Mouse (Mus musculus) ES-Bruce4 (cell line): ENCODE results near the gene Fdx1l. TPM values are rescaled to one million over a fixed set of nuclear protein-coding genes. Genes with fewer than 3 reads are reported as not detected.

Source experiments
- H3K27ac ChIP-seq: 2 replicates; pipeline ENCODE4 v1.5.1; 2012; ENCODE audit warnings: low read length, inconsistent platforms; ENCODE audit not compliant: insufficient read depth
- H3K27me3 ChIP-seq: 2 replicates; pipeline ENCODE4 v1.6.1; 2012; ENCODE audit warnings: mild to moderate bottlenecking, low read length, inconsistent platforms; ENCODE audit not compliant: control insufficient read depth, poor library complexity, insufficient read depth, severe bottlenecking
- H3K36me3 ChIP-seq: 2 replicates; pipeline ENCODE4 v1.6.1; 2012; ENCODE audit warnings: inconsistent platforms, mild to moderate bottlenecking, low read length, moderate library complexity; ENCODE audit not compliant: control insufficient read depth, poor library complexity, insufficient read depth, severe bottlenecking
- H3K4me1 ChIP-seq: one replicate; pipeline ENCODE4 v1.8.1; 2011; ENCODE audit warnings: low read length; ENCODE audit not compliant: control insufficient read depth, insufficient read depth
- H3K4me3 ChIP-seq: 2 replicates; pipeline ENCODE4 v1.5.1; 2011; ENCODE audit warnings: low read depth, mild to moderate bottlenecking, low read length
- H3K9ac ChIP-seq: 2 replicates; pipeline ENCODE4 v1.6.1; 2012; ENCODE audit warnings: low read depth, mild to moderate bottlenecking, inconsistent platforms; ENCODE audit not compliant: poor library complexity, severe bottlenecking
- H3K9me3 ChIP-seq: replicated peaks from 2 replicates; pipeline ENCODE4 v1.6.1; 2012; ENCODE audit warnings: mild to moderate bottlenecking, low read length, inconsistent platforms; ENCODE audit not compliant: control insufficient read depth, poor library complexity, insufficient read depth, severe bottlenecking
- CTCF ChIP-seq: IDR thresholded peaks from one replicate; pipeline ENCODE4 v1.8.1; 2011; ENCODE audit warnings: low read depth, low read length
- EP300 ChIP-seq: IDR thresholded peaks from 2 replicates; pipeline ENCODE4 v1.6.1; 2011; ENCODE audit warnings: low read depth, low read length; ENCODE audit not compliant: insufficient read depth
- POLR2A ChIP-seq: IDR thresholded peaks from one replicate; pipeline ENCODE4 v1.8.1; 2011; ENCODE audit warnings: low read length; ENCODE audit not compliant: insufficient read depth
- polyA plus RNA-seq: library from polyadenylated mRNA; stranded (reverse); fragments of >200 nt; gene quantifications from 2 replicates; pipeline ENCODE4 v1.2.4, GENCODE M21; 2011; ENCODE audit warnings: low read depth; ENCODE audit not compliant: missing spikeins, insufficient read depth, insufficient read length

Gene Fdx1l
- polyA plus RNA-seq, 1 experiment = 38.8 TPM

DNA sequence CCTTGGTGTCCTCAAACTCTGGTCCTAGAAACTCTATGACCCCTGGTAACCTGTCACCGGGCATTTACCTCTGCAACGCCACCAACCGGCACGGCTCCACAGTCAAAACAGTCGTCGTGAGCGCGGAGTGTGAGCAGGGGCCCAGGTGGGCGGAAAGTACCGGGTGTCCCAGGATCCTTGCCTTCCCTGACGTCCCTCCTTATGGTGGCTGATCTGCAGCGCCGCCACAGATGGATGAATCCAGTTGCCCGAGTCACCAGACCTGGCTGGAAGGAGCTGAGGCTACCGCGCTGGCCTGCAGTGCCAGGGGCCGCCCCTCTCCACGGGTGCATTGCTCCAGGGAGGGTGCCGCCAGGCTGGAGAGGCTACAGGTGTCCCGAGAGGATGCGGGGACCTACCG, 36.7 kb downstream of the Fdx1l start:
- Histone ChIP-seq H3K27me3 (no peaks in the 10 kb centered on the region; the same call in 1 of the 2 replicates), H3K4me3 (peak overlapping the region; percentile 51), H3K27ac (no peak overlapping the region), H3K4me1 (no peaks in the 10 kb centered on the region), H3K36me3 (no peaks in the 10 kb centered on the region), H3K9ac (0 out of 2 replicates have a peak overlapping the region, but pooled peaks have one; percentile 17), H3K9me3 (no peaks in the 10 kb centered on the region)
- TF ChIP-seq CTCF = no peak
- no peak for TF ChIP-seq POLR2A
- TF ChIP-seq EP300 = no peak

DNA sequence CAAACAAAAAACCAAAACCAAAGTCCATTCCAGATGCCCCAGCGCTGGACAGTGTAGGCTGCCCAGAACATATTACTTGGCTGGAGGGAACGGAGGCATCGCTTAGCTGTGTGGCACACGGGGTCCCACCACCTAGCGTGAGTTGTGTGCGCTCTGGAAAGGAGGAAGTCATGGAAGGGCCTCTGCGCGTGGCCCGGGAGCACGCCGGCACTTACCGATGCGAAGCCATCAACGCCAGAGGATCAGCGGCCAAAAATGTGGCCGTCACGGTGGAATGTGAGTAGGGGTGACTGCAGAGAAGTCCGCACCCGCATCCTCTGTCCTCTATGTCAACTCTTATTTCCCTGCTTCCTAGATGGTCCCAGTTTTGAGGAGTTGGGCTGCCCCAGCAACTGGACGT, 37.3 kb downstream of the Fdx1l start:
- H3K9me3 ChIP-seq = no peaks in the 10 kb centered on the region
- H3K4me3 ChIP-seq = peak overlapping the region; percentile 51
- no peaks in the 10 kb centered on the region; the same call in 1 of the 2 replicates for H3K27me3 ChIP-seq
- H3K36me3 ChIP-seq = no peaks in the 10 kb centered on the region
- no peak overlapping the region for H3K9ac ChIP-seq
- no peaks in the 10 kb centered on the region for H3K4me1 ChIP-seq
- H3K27ac ChIP-seq = no peak overlapping the region
- no peak for TF ChIP-seq EP300
- no peak for TF ChIP-seq POLR2A
- no peak for TF ChIP-seq CTCF

- no peaks in the 10 kb centered on the region for H3K9me3 ChIP-seq
- H3K4me3 ChIP-seq = peak overlapping the region; percentile 18
- H3K36me3 ChIP-seq = no peaks in the 10 kb centered on the region
- no peak for TF ChIP-seq EP300
- no peak for TF ChIP-seq POLR2A
- TF ChIP-seq CTCF = no peak
- H3K9ac ChIP-seq = no peak overlapping the region
- H3K4me1 ChIP-seq = no peaks in the 10 kb centered on the region
- H3K27ac ChIP-seq = no peak overlapping the region
- H3K27me3 ChIP-seq = no peaks in the 10 kb centered on the region; the same call in 1 of the 2 replicates
Measured at GRCm38 (mm10) chr9:21035586-21035985, 37.8 kb downstream of the Fdx1l start.

GRCm38 (mm10) chr9:21034481-21035085, 38.8 kb downstream of the Fdx1l start:
- peak overlapping the region; percentile 13; the same call in 1 of the 2 replicates for H3K4me3 ChIP-seq
- H3K4me1 ChIP-seq = no peaks in the 10 kb centered on the region
- H3K36me3 ChIP-seq = no peaks in the 10 kb centered on the region
- H3K27ac ChIP-seq = no peak overlapping the region
- no peaks in the 10 kb centered on the region; the same call in 1 of the 2 replicates for H3K27me3 ChIP-seq
- H3K9ac ChIP-seq = no peak overlapping the region
- TF ChIP-seq CTCF (no peak), POLR2A (no peak), EP300 (no peak)
- H3K9me3 ChIP-seq = no peaks in the 10 kb centered on the region

DNA sequence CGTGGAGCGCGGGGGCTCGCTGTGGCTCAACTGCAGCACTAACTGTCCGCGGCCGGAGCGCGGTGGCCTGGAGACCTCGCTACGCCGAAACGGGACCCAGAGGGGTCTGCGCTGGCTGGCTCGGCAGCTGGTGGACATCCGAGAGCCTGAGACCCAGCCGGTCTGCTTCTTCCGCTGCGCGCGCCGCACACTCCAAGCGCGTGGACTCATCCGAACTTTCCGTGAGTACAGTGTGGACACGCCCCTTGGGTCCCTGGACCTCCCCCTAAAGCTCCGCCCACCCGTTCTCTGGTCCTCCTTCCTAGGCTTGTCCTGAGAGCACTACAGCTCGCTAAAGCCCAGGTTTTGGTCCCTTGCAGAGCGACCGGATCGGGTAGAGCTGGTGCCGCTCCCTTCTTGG, 40.3 kb downstream of the Fdx1l start:
- Histone ChIP-seq H3K27me3 (no peaks in the 10 kb centered on the region; the same call in 1 of the 2 replicates), H3K9me3 (no peaks in the 10 kb centered on the region), H3K27ac (no peak overlapping the region), H3K36me3 (no peaks in the 10 kb centered on the region), H3K4me1 (peaks cover 3% of the 10 kb centered on the region), H3K4me3 (peak overlapping the region; percentile 59), H3K9ac (peak overlapping the region; percentile 47)
- TF ChIP-seq EP300 (no peak), CTCF (no peak), POLR2A (peak; percentile 16)

DNA sequence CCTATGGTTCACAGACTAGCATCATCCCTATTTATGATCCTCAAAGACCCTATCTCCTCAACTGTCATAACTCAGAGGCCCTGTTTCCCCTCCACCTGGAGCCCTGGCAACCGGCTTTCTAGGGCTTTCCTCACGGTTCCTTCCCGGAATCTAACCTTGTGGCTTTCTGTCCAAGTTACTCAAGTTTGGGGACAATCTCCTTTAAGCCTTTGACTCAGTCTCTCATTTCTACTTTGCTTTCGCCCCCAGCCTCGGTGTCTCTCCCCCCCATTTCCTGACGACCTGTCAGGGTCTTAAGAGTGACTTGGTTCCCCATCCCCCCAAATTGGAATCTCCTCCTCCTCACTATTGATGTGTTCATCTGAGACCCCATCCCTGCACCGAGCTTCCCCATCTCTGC, 40.9 kb downstream of the Fdx1l start:
- peak overlapping the region; percentile 73 for H3K4me3 ChIP-seq
- no peaks in the 10 kb centered on the region for H3K36me3 ChIP-seq
- no peak for TF ChIP-seq EP300
- no peak for TF ChIP-seq POLR2A
- no peak for TF ChIP-seq CTCF
- no peaks in the 10 kb centered on the region for H3K9me3 ChIP-seq
- no peak overlapping the region for H3K27ac ChIP-seq
- peak overlapping the region; percentile 47 for H3K9ac ChIP-seq
- H3K27me3 ChIP-seq = no peaks in the 10 kb centered on the region; the same call in 1 of the 2 replicates
- peaks cover 3% of the 10 kb centered on the region for H3K4me1 ChIP-seq
